Mouse (Mus musculus) testis, adult 2 months (tissue): Measurements from ENCODE around the gene Ccdc149.

Experiments used
- CTCF ChIP-seq: fragments of 200-500 bp; IDR thresholded peaks from 2 replicates; pipeline ENCODE4 v1.5.1; 2012; ENCODE audit warnings: low read depth, mild to moderate bottlenecking, inconsistent platforms, low read length, moderate library complexity; ENCODE audit not compliant: control insufficient read depth, insufficient read depth, insufficient replicate concordance
- POLR2A ChIP-seq: fragments of 200-500 bp; IDR thresholded peaks from 2 replicates; pipeline ENCODE4 v1.6.1; 2012; ENCODE audit warnings: low read depth, mild to moderate bottlenecking, inconsistent platforms, low read length, moderate library complexity; ENCODE audit not compliant: control insufficient read depth

- TF ChIP-seq POLR2A (no peak), CTCF (no peak)
Observed at GRCm38 (mm10) chr5:52473988-52474387, 2.7 kb upstream of the Ccdc149 start.
